Mouse (Mus musculus) C2C12 (cell line): ENCODE results near the gene Schip1.
A peak's percentile ranks its signal among the peaks of the same experiment; 100 is the strongest.

Experiments
- CTCF ChIP-seq: IDR thresholded peaks from one replicate; pipeline ENCODE4 v1.5.1; 2011; ENCODE audit not compliant: control insufficient read depth, insufficient read depth, insufficient read length
- FOSL1 ChIP-seq: IDR thresholded peaks from one replicate; pipeline ENCODE4 v1.8.0; 2011; ENCODE audit warnings: mild to moderate bottlenecking, low read length; ENCODE audit not compliant: poor library complexity, insufficient read depth, severe bottlenecking
- MYOD1 ChIP-seq: IDR thresholded peaks from one replicate; pipeline ENCODE4 v1.6.1; 2011; ENCODE audit warnings: low read depth; ENCODE audit not compliant: control insufficient read depth, insufficient read length

DNA sequence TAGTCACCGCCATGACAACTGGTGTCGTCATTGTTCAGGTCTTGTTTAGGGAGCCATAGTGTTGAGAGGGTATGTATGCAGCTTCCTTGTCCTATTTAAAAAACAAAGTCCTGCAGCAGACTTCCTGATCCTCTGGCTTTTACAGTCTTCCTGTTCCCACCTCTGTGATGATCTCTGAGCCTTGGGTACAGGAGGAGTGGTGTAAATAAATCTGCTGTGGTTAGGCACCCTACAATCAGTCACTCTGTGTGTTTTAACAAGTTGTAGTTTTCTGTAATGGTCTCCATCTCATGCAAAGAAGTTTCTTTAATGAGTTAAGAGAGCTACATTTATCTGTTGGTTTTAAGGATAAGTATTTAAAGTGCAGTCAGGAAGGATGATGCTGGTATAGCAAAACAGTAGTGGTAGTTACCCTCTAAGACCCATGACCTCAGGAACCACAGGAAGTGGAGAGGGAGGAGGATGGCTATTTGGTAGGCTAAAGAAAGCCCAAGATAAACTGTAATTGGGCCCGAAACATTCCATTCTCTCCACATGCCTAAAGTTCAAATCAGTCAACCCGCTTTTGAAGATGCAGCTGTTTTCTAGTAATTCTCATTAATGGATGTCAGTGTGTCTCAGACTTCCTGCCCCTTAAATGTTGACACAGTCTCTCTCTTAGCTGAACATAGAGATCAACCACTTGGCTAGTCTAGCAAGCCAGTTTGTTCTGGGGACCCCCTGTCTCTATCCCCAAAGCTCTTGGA, 592.2 kb downstream of the Schip1 start:
- TF ChIP-seq CTCF (no peak), FOSL1 (no peak), MYOD1 (peak; percentile 78)
